Mouse (Mus musculus): ENCODE measurements around the gene Ctsl.

Ctsl gene

DNA sequence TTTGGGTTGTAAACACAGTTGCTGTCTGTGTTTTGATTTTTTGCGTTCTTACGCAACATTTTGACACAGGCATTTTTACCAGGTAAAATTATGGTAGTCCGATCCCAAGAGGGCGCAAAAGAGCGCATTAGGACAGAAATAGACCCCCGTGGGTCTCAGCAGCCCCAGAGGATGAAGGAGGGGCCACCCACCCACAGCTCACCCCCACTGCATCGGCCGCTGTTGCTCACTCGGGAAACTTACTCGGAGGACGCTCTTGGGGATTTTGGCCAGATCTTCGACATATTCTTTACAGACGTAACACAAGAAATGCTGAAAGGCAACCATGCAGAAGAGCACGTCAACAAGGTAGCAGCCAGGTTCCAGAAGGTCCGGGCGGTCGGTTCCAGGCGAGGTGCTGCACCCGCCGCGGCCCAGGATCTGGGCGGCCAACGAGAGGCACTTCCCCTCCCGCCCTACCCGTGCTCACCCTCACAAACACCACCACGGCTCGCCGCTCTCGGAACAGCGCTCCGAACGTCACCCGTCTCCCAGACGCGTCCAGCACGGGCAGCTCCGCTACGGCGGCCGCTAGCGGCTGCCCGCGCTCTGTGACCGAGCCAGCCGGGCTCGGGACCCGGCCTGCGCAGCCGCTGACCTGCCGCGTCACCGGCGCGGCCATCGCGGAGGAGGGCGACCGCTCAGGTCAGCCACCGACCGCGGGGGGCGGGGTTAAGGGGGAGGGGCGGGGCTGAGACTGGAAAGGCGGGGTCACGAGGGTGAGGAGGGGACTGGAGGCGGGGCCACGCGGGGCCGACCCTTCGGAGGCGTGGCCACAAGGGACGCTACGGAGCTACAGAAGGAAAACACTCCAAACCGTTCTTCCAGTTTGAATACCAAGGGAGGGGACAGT is 58.4 kb downstream of the Ctsl start, which contains the start of gene Aaed1:
Aaed1 (minus strand) TSS at position 687 of the 892 bp plus-strand sequence.
- peak; percentile 92 for DNase-seq (ENCODE audit: low spot score)

- no peak for DNase-seq (ENCODE audit: low spot score)
Observed at GRCm38 (mm10) chr13:64311266-64311665, 59.4 kb downstream of the Ctsl start.

DNA sequence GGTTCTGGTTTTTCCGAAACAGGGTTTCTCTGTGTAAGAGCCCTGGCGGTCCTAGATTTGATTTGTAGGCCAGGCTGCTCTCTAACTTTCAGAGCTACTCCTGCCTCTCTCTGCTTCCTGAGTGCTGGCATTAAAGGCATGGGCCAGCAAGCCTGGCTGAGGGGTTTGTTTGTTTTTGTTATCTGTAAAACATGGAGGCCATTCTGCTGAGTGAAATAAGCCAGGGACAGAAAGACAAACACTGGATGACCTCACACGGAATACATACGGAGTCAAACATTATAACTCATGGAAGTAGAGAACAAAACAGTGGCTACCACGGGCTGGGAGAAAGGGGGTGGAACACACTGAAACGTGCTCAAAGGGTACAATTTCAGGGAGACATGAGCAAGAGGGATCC is 60.1 kb downstream of the Ctsl start:
- no peak for DNase-seq (ENCODE audit: low spot score)

- no peak for DNase-seq (ENCODE audit: low spot score)
Observed at GRCm38 (mm10) chr13:64309842-64310241, 60.8 kb downstream of the Ctsl start.

All from ovary, postnatal 36 days (tissue).